Mouse (Mus musculus) heart, embryonic 11.5 days (tissue): Measurements from ENCODE around the gene Rgl1. TPM values are rescaled to one million over a fixed set of nuclear protein-coding genes. Genes with fewer than 3 reads are reported as not detected.
"Not testable (repeated sequence)": the region's sequence is repeated elsewhere in the genome, so short reads cannot be mapped to it uniquely, and the experiment has no call there.

Experiments used
- ATAC-seq: fragments of 200-750 bp; cut with Nextera tagmentation; replicated peaks from 2 replicates; pipeline ENCODE4 v1.8.0; 2017; ENCODE audit warnings: moderate library complexity; ENCODE audit not compliant: insufficient number of reproducible peaks, low FRiP score, low TSS enrichment
- H3K27ac ChIP-seq: fragments of 300-500 bp; sonication (generic); 2 replicates; pipeline ENCODE4 v1.5.1; 2014; ENCODE audit warnings: mild to moderate bottlenecking, low read depth, low read length
- H3K27me3 ChIP-seq: fragments of 300-500 bp; sonication (generic); 2 replicates; pipeline ENCODE4 v1.6.1; 2014; ENCODE audit warnings: mild to moderate bottlenecking, low read length, mixed read lengths; ENCODE audit not compliant: control insufficient read depth, insufficient read depth
- H3K36me3 ChIP-seq: fragments of 300-500 bp; sonication (generic); 2 replicates; pipeline ENCODE4 v1.6.1; 2014; ENCODE audit warnings: mild to moderate bottlenecking, low read length, moderate library complexity, mixed read lengths; ENCODE audit not compliant: control insufficient read depth, insufficient read depth
- H3K4me1 ChIP-seq: fragments of 300-500 bp; sonication (generic); 2 replicates; pipeline ENCODE4 v1.6.1; 2014; ENCODE audit warnings: low read length; ENCODE audit not compliant: control insufficient read depth, insufficient read depth
- H3K4me2 ChIP-seq: fragments of 300-500 bp; sonication (generic); 2 replicates; pipeline ENCODE4 v1.6.1; 2014; ENCODE audit warnings: mild to moderate bottlenecking, moderate library complexity
- H3K4me3 ChIP-seq: fragments of 300-500 bp; sonication (generic); 2 replicates; pipeline ENCODE4 v1.5.1; 2014; ENCODE audit warnings: low read depth, low read length
- H3K9ac ChIP-seq: fragments of 300-500 bp; sonication (generic); 2 replicates; pipeline ENCODE4 v1.6.1; 2014; ENCODE audit warnings: mild to moderate bottlenecking, low read depth, low read length, moderate library complexity
- H3K9me3 ChIP-seq: fragments of 300-500 bp; sonication (generic); replicated peaks from 2 replicates; pipeline ENCODE4 v1.6.1; 2016; ENCODE audit warnings: low read length; ENCODE audit not compliant: control insufficient read depth
- WGBS: fragments of 180-500 bp; shearing (Covaris S2); extraction: QIAGEN DNeasy Blood & Tissue Kit; methylation state at CpG from one replicate; pipeline ENCODE4 v1.1.7; 2014; ENCODE audit not compliant: insufficient replicate concordance; 5-methylcytosine and 5-hydroxymethylcytosine counted together
- polyA plus RNA-seq: library from polyadenylated mRNA; unstranded; fragments of >200 nt; fragmentation: Nextera tagmentation; extraction: Ambion mirVana; gene quantifications from 2 replicates; pipeline ENCODE4 v1.2.1, GENCODE M21; 2014

Rgl1 gene
- polyA plus RNA-seq, 1 experiment from 2014 or later: 61.0 TPM

GRCm38 (mm10) chr1:152648052-152648451 is 118.1 kb downstream of the Rgl1 start:
- Histone ChIP-seq H3K27ac (no peak overlapping the region), H3K4me1 (no peaks in the 10 kb centered on the region), H3K9me3 (no peaks in the 10 kb centered on the region), H3K9ac (no peak overlapping the region), H3K36me3 (no peaks in the 10 kb centered on the region), H3K4me3 (no peak overlapping the region), H3K4me2 (no peak overlapping the region), H3K27me3 (no peaks in the 10 kb centered on the region)
- 61% methylated on average over 5 of the region's 5 CpGs for WGBS
- no peak for ATAC-seq

DNA sequence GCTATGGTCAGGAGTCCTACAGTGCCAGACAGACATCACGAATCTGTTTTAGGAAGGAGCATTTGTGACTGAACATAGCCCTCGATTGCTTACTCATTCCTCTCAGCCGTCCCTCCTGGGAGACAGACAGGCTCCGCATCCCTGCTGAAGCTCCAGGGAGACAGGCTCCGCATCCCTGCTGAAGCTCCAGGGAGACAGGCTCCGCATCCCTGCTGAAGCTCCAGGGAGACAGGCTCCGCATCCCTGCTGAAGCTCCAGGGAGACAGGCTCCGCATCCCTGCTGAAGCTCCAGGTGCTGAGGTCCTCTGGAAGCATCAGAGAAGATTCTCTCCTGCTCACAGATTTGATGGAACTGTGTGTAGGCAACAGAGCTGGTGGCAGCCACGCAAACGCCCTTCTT is 123.9 kb downstream of the Rgl1 start:
- 79% methylated on average over 10 of the region's 10 CpGs for WGBS
- H3K4me3 ChIP-seq, H3K4me2 ChIP-seq, H3K27me3 ChIP-seq, H3K9me3 ChIP-seq, H3K9ac ChIP-seq, ATAC-seq, H3K27ac ChIP-seq, H3K4me1 ChIP-seq, H3K36me3 ChIP-seq: not testable (repeated sequence)

GRCm38 (mm10) chr1:152640195-152640981 is 125.8 kb downstream of the Rgl1 start:
- 43% methylated on average over 11 of the region's 11 CpGs for WGBS
- peak overlapping the region; percentile 17; the same call in 1 of the 2 replicates for H3K27ac ChIP-seq
- H3K9ac ChIP-seq: no peak overlapping the region
- peaks cover 8% of the 10 kb centered on the region for H3K4me1 ChIP-seq
- no peaks in the 10 kb centered on the region for H3K27me3 ChIP-seq
- no peak overlapping the region for H3K4me2 ChIP-seq
- no peak for ATAC-seq
- H3K9me3 ChIP-seq: no peaks in the 10 kb centered on the region
- H3K4me3 ChIP-seq: no peak overlapping the region
- H3K36me3 ChIP-seq: no peaks in the 10 kb centered on the region

GRCm38 (mm10) chr1:152639344-152639743 is 126.8 kb downstream of the Rgl1 start:
- no peak overlapping the region for H3K9ac ChIP-seq
- no peak overlapping the region for H3K27ac ChIP-seq
- no peak for ATAC-seq
- no peak overlapping the region for H3K4me2 ChIP-seq
- H3K9me3 ChIP-seq: no peaks in the 10 kb centered on the region
- H3K27me3 ChIP-seq: no peaks in the 10 kb centered on the region
- peaks cover 8% of the 10 kb centered on the region for H3K4me1 ChIP-seq
- H3K4me3 ChIP-seq: no peak overlapping the region
- WGBS: 93% methylated on average over 7 of the region's 7 CpGs
- no peaks in the 10 kb centered on the region for H3K36me3 ChIP-seq

DNA sequence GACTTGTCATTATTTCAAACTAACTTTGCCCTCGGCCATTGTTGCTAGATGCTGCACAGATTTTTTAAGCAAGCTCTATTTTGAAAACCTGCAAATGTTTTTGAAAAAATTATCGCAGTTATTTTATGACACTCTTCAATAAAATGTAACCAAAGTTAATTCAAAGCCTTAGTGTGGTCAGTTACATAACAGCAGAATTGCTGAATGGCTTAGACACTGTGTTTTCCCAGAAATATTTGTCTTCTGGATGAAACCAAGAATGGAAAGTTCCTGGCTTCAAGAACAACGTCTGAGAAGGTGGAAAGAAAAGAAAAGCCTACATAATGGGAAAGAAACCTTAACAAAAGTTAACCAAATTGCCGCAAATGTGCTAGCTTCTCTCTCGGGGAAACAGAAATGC is 131.5 kb downstream of the Rgl1 start:
- Histone ChIP-seq H3K4me2 (no peak overlapping the region), H3K4me3 (no peak overlapping the region), H3K36me3 (no peaks in the 10 kb centered on the region), H3K27ac (no peak overlapping the region), H3K9ac (no peak overlapping the region), H3K9me3 (no peaks in the 10 kb centered on the region), H3K4me1 (no peaks in the 10 kb centered on the region; the same call in 1 of the 2 replicates), H3K27me3 (no peaks in the 10 kb centered on the region)
- ATAC-seq: no peak
- WGBS: 75% methylated on average over 5 of the region's 5 CpGs

- Histone ChIP-seq H3K4me2 (no peak overlapping the region), H3K27me3 (no peaks in the 10 kb centered on the region), H3K27ac (no peak overlapping the region), H3K4me3 (no peak overlapping the region), H3K9ac (no peak overlapping the region), H3K4me1 (peaks cover 9% of the 10 kb centered on the region), H3K36me3 (no peaks in the 10 kb centered on the region), H3K9me3 (no peaks in the 10 kb centered on the region)
- 73% methylated on average over 3 of the region's 3 CpGs for WGBS
- ATAC-seq: no peak
Observed at GRCm38 (mm10) chr1:152629780-152630179, 136.4 kb downstream of the Rgl1 start.

DNA sequence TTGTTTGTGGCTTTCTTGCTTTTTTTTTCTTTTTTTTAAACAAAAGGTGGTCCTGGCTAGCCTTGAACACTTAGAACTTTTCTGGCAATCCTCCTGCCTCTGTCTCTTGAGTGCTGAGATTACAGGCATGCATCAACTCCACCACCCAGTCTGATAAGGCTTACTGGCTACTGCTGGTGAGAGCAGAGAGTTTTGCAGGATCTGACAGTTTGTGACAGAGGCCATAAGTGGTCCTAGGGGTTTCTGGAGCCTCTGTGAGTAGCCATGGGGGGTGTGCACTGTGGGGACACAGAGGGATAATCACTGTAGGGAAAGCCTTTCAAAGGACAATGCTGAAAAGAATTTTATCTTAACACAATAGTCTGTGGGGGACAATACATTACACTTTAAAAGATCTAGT is 140.5 kb downstream of the Rgl1 start:
- Histone ChIP-seq H3K4me1 (peaks cover 35% of the 10 kb centered on the region), H3K27me3 (no peaks in the 10 kb centered on the region)

DNA sequence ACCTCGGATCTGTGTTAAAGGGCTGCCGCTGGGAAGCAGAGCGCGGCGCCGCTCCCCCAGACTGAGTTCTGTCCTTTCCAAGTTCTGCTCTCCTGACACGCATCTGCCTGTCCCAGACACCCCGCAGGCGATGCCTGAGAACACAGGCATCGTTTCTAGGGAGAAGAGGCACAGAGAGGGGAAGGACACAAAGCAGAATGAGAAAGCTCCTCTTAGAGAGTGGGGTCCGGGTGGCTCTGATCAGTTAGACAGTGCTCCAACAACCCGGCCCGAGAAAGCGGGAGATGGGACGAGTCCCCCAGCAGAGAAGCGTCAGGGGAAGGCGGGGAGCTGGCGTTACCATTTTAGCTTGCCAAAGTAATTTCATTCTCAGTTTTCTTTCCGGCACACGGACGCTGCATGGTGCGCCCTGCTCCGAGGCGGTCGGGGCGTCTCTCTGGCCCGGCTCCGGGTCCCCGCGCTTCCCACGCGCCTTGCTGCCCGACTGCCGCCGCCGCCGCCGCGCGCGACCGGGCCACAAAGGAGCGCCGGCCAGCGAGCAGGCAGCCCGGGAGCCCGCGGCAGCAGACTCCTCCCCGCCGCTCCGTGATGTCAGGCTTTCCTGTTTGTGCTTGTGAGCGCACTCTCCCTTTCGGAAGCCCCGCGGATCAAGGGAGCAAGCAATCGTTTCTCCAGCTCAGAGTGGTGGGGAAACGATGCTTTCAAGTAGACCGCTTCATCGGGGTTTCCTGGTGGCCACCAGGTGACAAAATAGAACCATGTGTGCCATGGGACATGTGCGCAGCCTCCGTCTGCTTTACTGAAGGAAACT is 141.3 kb downstream of the Rgl1 start:
- peak; percentile 69 for ATAC-seq
- H3K9ac ChIP-seq: peak overlapping the region; percentile 87
- peak overlapping the region; percentile 96 for H3K27ac ChIP-seq
- H3K27me3 ChIP-seq: no peaks in the 10 kb centered on the region
- WGBS: under 1% methylated on average over 61 of the region's 61 CpGs
- peak overlapping the region; percentile 73 for H3K4me3 ChIP-seq
- peak overlapping the region; percentile 69 for H3K4me2 ChIP-seq
- no peaks in the 10 kb centered on the region for H3K9me3 ChIP-seq
- peaks cover 42% of the 10 kb centered on the region for H3K4me1 ChIP-seq
- no peaks in the 10 kb centered on the region for H3K36me3 ChIP-seq

More for the DNA sequence above, 140.5 kb downstream of the Rgl1 start:
- no peaks in the 10 kb centered on the region for H3K9me3 ChIP-seq
- H3K27ac ChIP-seq: peak overlapping the region; percentile 96
- ATAC-seq: no peak
- H3K9ac ChIP-seq: peak overlapping the region; percentile 87
- H3K36me3 ChIP-seq: no peaks in the 10 kb centered on the region
- H3K4me2 ChIP-seq: peak overlapping the region; percentile 69
- H3K4me3 ChIP-seq: peak overlapping the region; percentile 73
